Mouse (Mus musculus) ES-E14 (cell line): ENCODE data around the gene Rtkn2.

ENCODE experiments used
- HCFC1 ChIP-seq: IDR thresholded peaks from 2 replicates; pipeline ENCODE4 v1.6.1; 2012; ENCODE audit warnings: low read length, inconsistent platforms, borderline replicate concordance; ENCODE audit not compliant: insufficient read depth
- MAFK ChIP-seq: IDR thresholded peaks from 2 replicates; pipeline ENCODE4 v1.6.1; 2014; ENCODE audit warnings: mild to moderate bottlenecking, low read depth, low read length, inconsistent platforms; ENCODE audit not compliant: insufficient read depth

- no peak for TF ChIP-seq HCFC1
- no peak for TF ChIP-seq MAFK
These were observed 110.8 kb downstream of the Rtkn2 start for GRCm38 (mm10) chr10:68090197-68090535.
